Mouse (Mus musculus) limb, embryonic 12.5 days (tissue): ENCODE measurements at regions not wholly inside any gene's neighbourhood (a gene's known extent, or its start where the extent isn't known, plus 50 kb on each side); places are given as distances from the start of the nearest gene placed in this dataset.
"Not testable (repeated sequence)": the region's sequence is repeated elsewhere in the genome, so short reads cannot be mapped to it uniquely, and the experiment has no call there.

Experiments
- ATAC-seq: fragments of 200-750 bp; cut with Nextera tagmentation; 2 replicates; pipeline ENCODE4 v1.8.0; 2017; ENCODE audit warnings: low read depth, moderate TSS enrichment; ENCODE audit not compliant: insufficient number of reproducible peaks, insufficient read depth, low FRiP score, low TSS enrichment
- H3K27ac ChIP-seq: fragments of 300-500 bp; sonication (generic); 2 replicates; pipeline ENCODE4 v1.5.1; 2016; ENCODE audit warnings: mild to moderate bottlenecking, moderate library complexity
- H3K27me3 ChIP-seq: fragments of 300-500 bp; sonication (generic); 2 replicates; pipeline ENCODE4 v1.6.1; 2016; ENCODE audit warnings: mild to moderate bottlenecking, moderate library complexity
- H3K36me3 ChIP-seq: fragments of 300-500 bp; sonication (generic); 2 replicates; pipeline ENCODE4 v1.6.1; 2016; ENCODE audit warnings: mild to moderate bottlenecking, moderate library complexity
- H3K4me1 ChIP-seq: fragments of 300-500 bp; sonication (generic); replicated peaks from 2 replicates; pipeline ENCODE4 v1.6.1; 2016
- H3K4me2 ChIP-seq: fragments of 300-500 bp; sonication (generic); 2 replicates; pipeline ENCODE4 v1.6.1; 2016; ENCODE audit warnings: mild to moderate bottlenecking, moderate library complexity
- H3K4me3 ChIP-seq: fragments of 300-500 bp; sonication (generic); replicated peaks from 2 replicates; pipeline ENCODE4 v1.5.1; 2016; ENCODE audit warnings: mild to moderate bottlenecking
- H3K9ac ChIP-seq: fragments of 300-500 bp; sonication (generic); replicated peaks from 2 replicates; pipeline ENCODE4 v1.6.1; 2016; ENCODE audit warnings: mild to moderate bottlenecking, moderate library complexity
- H3K9me3 ChIP-seq: fragments of 300-500 bp; sonication (generic); 2 replicates; pipeline ENCODE4 v1.6.1; 2016; ENCODE audit warnings: mild to moderate bottlenecking, moderate library complexity
- WGBS: fragments of 180-500 bp; shearing (Covaris S2); methylation state at CpG from one replicate; pipeline ENCODE4 v1.1.7; 2016; 5-methylcytosine and 5-hydroxymethylcytosine counted together

DNA sequence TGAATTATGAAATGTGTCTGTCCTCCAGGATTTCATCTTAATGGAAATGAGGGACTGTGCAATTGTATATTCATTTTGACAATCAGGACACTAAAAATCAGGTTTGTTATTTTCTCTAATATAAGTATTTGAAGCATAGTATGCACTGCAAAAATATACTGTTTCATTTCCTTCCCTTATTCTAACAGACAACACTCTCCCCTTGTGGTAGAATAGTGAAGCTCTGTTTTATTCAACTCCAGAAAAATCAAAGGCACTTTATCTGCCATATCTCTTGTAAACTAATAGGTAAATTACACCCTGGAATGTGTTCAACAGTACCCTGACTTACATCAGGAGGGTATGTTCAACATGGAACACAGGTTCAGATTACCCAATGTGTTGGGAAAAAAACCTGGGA, 137.7 kb upstream of the Zfp960 start:
- Histone ChIP-seq H3K4me1 (no peaks in the 10 kb centered on the region), H3K9me3 (no peaks in the 10 kb centered on the region), H3K4me3 (no peak overlapping the region), H3K4me2 (no peak overlapping the region), H3K27me3 (no peaks in the 10 kb centered on the region), H3K27ac (no peak overlapping the region), H3K9ac (no peak overlapping the region), H3K36me3 (no peaks in the 10 kb centered on the region)
- ATAC-seq = no peak

- H3K27me3 ChIP-seq, H3K36me3 ChIP-seq, H3K27ac ChIP-seq, H3K4me1 ChIP-seq: not testable (repeated sequence)
- 0 out of 2 replicates have a peak, but pooled peaks cover 14% of the 10 kb centered on the region for H3K9me3 ChIP-seq
- peak overlapping the region; percentile 47 for H3K4me3 ChIP-seq
- peak overlapping the region; percentile 47; the same call in 1 of the 2 replicates for H3K9ac ChIP-seq
- peak; percentile 99 for ATAC-seq
- 3% methylated on average over 26 of the region's 26 CpGs for WGBS
- peak overlapping the region; percentile 44 for H3K4me2 ChIP-seq
These were observed 112.6 kb upstream of the Zfp960 start for GRCm38 (mm10) chr17:16951092-16952016.

DNA sequence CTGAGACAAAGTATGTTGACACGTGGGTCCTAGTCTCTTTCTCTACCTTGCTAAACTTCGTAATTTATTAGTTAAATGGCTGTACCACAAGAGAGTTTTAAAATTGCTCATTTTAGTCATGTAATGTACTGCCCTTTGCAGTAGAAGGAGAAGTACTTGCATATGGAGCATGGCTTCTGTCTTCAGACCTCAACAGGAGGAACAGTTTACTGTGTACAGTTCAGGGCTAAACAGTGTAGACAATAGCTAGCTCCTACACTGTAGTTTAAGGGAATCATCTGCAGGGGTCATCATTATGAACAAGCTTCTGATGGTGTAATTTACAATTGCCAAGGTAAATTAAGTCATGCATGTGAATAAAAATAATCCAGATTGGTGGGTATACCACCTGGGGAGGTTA, 111.8 kb upstream of the Zfp960 start:
- Histone ChIP-seq H3K4me2 (peak overlapping the region; percentile 44), H3K9me3 (0 out of 2 replicates have a peak, but pooled peaks cover 13% of the 10 kb centered on the region)
- not testable (repeated sequence) for H3K4me1 ChIP-seq, H3K27ac ChIP-seq, H3K4me3 ChIP-seq, H3K36me3 ChIP-seq, ATAC-seq, H3K9ac ChIP-seq, H3K27me3 ChIP-seq
- 18% methylated on average over 2 of the region's 2 CpGs for WGBS

- not testable (repeated sequence) for H3K36me3 ChIP-seq, H3K4me2 ChIP-seq, H3K27me3 ChIP-seq, ATAC-seq, H3K27ac ChIP-seq, H3K4me1 ChIP-seq, H3K4me3 ChIP-seq, H3K9ac ChIP-seq
- H3K9me3 ChIP-seq = peaks cover 27% of the 10 kb centered on the region
- WGBS = 84% methylated on average over 21 of the region's 21 CpGs
These were observed 66.7 kb upstream of the Zfp960 start for GRCm38 (mm10) chr17:16997241-16997640.

DNA sequence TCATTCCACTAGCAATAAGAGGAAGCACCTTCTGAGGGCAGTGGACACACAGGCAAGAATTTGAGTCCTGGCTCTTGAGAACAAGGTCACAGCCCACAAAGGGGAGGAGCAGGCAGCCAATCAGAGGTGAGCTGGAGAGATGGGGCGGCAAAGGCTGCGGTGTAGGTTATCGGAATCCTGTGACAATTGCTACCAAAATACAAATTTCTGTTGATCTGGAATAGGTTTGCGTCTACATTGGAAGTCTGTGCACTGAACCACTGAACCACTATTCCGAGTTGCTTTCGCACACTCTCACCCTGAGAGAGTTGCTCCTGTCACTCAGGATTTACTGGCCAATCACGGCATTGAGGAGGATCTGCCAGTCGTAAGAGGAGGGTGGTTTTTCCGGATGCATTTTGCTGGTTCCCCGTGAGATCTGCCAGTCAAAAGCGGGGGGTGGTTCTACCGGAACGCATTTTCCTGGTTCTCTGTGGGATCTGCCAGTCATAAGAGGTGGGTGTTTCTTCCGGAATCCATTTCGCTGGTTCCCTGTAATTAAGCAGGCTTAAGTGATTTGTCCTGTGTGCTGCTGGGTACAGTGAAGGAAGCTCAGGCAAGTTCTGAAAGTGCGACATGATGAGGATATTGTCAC, 59.2 kb upstream of the Zfp960 start:
- H3K4me1 ChIP-seq, H3K27ac ChIP-seq, H3K36me3 ChIP-seq, H3K27me3 ChIP-seq, H3K9ac ChIP-seq: not testable (repeated sequence)
- Histone ChIP-seq H3K9me3 (peaks cover 12% of the 10 kb centered on the region), H3K4me2 (peak overlapping the region; percentile 48), H3K4me3 (peak overlapping the region; percentile 48)
- ATAC-seq = peak; percentile 100
- 1% methylated on average over 16 of the region's 16 CpGs for WGBS

- not testable (repeated sequence) for H3K27me3 ChIP-seq, H3K4me1 ChIP-seq, H3K36me3 ChIP-seq, H3K27ac ChIP-seq
- Histone ChIP-seq H3K9me3 (peaks cover 12% of the 10 kb centered on the region), H3K4me2 (peak overlapping the region; percentile 48), H3K4me3 (peak overlapping the region; percentile 48), H3K9ac (0 out of 2 replicates have a peak overlapping the region, but pooled peaks have one; percentile 40)
- peak; percentile 6; the same call in 1 of the 2 replicates for ATAC-seq
- 9% methylated on average over 11 of the region's 11 CpGs for WGBS
These were observed 58.6 kb upstream of the Zfp960 start for GRCm38 (mm10) chr17:17005267-17005666.
